Mouse (Mus musculus) spleen, adult 2 months (tissue): ENCODE results near the gene Lcp2.

Experiments used
- CTCF ChIP-seq: fragments of 200-500 bp; IDR thresholded peaks from 2 replicates; pipeline ENCODE4 v1.5.1; 2011; ENCODE audit warnings: mild to moderate bottlenecking, inconsistent platforms; ENCODE audit not compliant: insufficient read depth, insufficient read length, insufficient replicate concordance; ENCODE audit errors: extremely low read depth
- POLR2A ChIP-seq: fragments of 200-500 bp; IDR thresholded peaks from 2 replicates; pipeline ENCODE4 v1.6.1; 2011; ENCODE audit warnings: low read depth, low read length, inconsistent platforms

DNA sequence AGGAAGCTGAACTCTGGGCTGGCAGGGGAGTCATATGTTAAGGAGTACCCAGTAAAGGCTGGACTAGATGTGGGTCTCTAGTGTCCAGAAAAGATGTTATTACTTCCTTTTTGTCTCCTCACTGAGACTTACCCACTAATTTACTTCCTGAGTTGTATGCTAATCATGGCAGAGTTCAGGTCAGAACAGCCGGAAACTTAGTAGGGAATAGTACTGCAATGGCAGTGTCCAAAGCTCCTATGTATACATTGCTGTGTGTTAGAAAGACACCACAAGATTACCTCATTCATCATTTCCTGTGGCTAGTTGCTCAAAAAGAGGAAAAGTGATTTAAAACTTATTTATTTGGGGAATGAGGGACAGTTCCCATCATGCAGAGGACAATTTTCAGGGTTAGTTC, 21.6 kb upstream of the Lcp2 start:
- TF ChIP-seq CTCF (no peak), POLR2A (no peak)
